Mouse (Mus musculus) heart, adult 2 months (tissue): ENCODE results near the gene Rps27rt.

Source experiments
- CTCF ChIP-seq: fragments of 200-600 bp; IDR thresholded peaks from 2 replicates; pipeline ENCODE4 v1.8.1; 2022; ENCODE audit warnings: antibody characterized with exemption, mild to moderate bottlenecking, moderate library complexity
- EP300 ChIP-seq: fragments of 200-500 bp; IDR thresholded peaks from 2 replicates; pipeline ENCODE4 v1.6.1; 2011; ENCODE audit warnings: low read depth, low read length, control low read depth; ENCODE audit not compliant: insufficient read depth
- POLR2A ChIP-seq: fragments of 200-500 bp; IDR thresholded peaks from 2 replicates; pipeline ENCODE4 v1.6.1; 2011; ENCODE audit warnings: mild to moderate bottlenecking, low read depth, low read length, control low read depth; ENCODE audit not compliant: insufficient read depth

DNA sequence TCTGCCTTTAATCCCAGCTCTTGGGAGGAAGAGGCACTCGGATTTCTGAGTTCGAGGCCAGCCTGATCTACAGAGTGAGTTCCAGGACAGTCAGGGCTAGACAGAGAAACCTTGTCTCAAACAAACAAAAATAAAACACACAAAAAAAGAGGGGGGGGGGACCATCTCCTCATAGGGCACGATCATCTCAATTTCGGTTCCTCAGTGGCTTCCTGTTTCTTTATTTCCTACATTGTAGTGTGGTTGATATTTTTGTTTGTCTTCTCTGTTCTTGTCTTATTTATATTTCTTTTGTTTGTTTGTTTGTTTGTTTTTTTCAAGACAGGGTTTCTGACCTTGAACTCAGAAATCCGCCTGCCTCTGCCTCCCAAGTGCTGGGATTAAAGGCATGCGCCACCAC, 13.9 kb upstream of the Rps27rt start:
- TF ChIP-seq CTCF = no peak
- no peak for TF ChIP-seq EP300
- no peak for TF ChIP-seq POLR2A
